Mouse (Mus musculus) heart, adult 9 months (tissue): ENCODE measurements at regions not wholly inside any gene's neighbourhood (a gene's known extent, or its start where the extent isn't known, plus 50 kb on each side); places are given as distances from the start of the nearest gene placed in this dataset.

ENCODE experiments used
- DNase-seq, 2 experiments: peaks; one replicate each; pipeline ENCODE4 v3.0.0; 2022; ENCODE audit warnings: low spot score in 2 of 2

GRCm38 (mm10) chr8:49030255-49030654, 186.5 kb upstream of the Tenm3 start:
- no peak for DNase-seq

GRCm38 (mm10) chr8:49017741-49018140, 174.0 kb upstream of the Tenm3 start:
- no peak for DNase-seq

- no peak for DNase-seq
Observed at GRCm38 (mm10) chr8:49015701-49016100, 171.9 kb upstream of the Tenm3 start.

- DNase-seq, result no peak
Observed at GRCm38 (mm10) chr8:49015200-49015599, 171.4 kb upstream of the Tenm3 start.

- DNase-seq, result no peak
Observed at GRCm38 (mm10) chr8:49006236-49006965, 162.7 kb upstream of the Tenm3 start.

- DNase-seq, result no peak
Observed at GRCm38 (mm10) chr8:48981667-48982066, 137.9 kb upstream of the Tenm3 start.

- DNase-seq, result no peak
Observed at GRCm38 (mm10) chr8:48980755-48981154, 137.0 kb upstream of the Tenm3 start.

- DNase-seq, result no peak
Observed at GRCm38 (mm10) chr8:48970655-48971054, 126.9 kb upstream of the Tenm3 start.

- no peak for DNase-seq
Observed at GRCm38 (mm10) chr8:48964929-48965328, 121.2 kb upstream of the Tenm3 start.

GRCm38 (mm10) chr8:48957614-48958013, 113.9 kb upstream of the Tenm3 start:
- DNase-seq, result no peak

- no peak for DNase-seq
Observed at GRCm38 (mm10) chr8:48951412-48951811, 107.7 kb upstream of the Tenm3 start.

- no peak for DNase-seq
Observed at GRCm38 (mm10) chr8:48944177-48944576, 100.4 kb upstream of the Tenm3 start.

- DNase-seq, result no peak
Observed at GRCm38 (mm10) chr8:48937144-48937543, 93.4 kb upstream of the Tenm3 start.

GRCm38 (mm10) chr8:48927135-48927534, 83.4 kb upstream of the Tenm3 start:
- no peak for DNase-seq

GRCm38 (mm10) chr8:48915275-48915674, 71.5 kb upstream of the Tenm3 start:
- no peak for DNase-seq

GRCm38 (mm10) chr8:48912842-48913241, 69.1 kb upstream of the Tenm3 start:
- no peak for DNase-seq

GRCm38 (mm10) chr8:48901668-48902406, 58.1 kb upstream of the Tenm3 start:
- no peak for DNase-seq

GRCm38 (mm10) chr8:48896687-48897086, 52.9 kb upstream of the Tenm3 start:
- no peak for DNase-seq

- DNase-seq, result no peak
Observed at GRCm38 (mm10) chr8:48896251-48896650, 52.5 kb upstream of the Tenm3 start.

- DNase-seq, result no peak
Observed at GRCm38 (mm10) chr8:48895586-48895985, 51.8 kb upstream of the Tenm3 start.
